Mouse (Mus musculus): ENCODE measurements at regions not wholly inside any gene's neighbourhood (a gene's known extent, or its start where the extent isn't known, plus 50 kb on each side); places are given as distances from the start of the nearest gene placed in this dataset.

DNA sequence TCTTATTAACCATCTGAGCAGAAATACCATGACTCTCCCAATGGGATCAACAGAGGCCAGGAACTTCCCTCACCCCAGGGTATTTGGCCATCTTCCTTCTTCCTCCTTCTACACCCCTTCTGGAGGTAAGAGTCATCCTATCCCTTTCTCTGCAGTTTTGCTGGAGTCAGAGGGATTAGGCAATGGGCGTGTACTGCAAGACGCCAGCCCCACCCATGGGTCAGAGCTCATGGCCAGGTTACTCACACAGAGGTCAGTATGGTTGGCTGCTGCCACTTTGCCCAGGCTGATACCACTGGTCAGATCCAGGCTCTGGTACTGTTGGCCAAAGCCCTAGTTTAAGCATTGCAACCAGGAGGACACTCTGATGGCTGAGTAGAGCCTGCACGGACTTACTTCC lies 157.3 kb upstream of the Nrip1 start:
- H3K9me3 ChIP-seq (ENCODE audit: control insufficient read depth, low read length), result no peaks in the 10 kb centered on the region
- ATAC-seq (ENCODE audit: insufficient number of reproducible peaks, insufficient read depth, low FRiP score, low read depth), result no peak
- H3K4me3 ChIP-seq (ENCODE audit: control insufficient read depth in 1 of 2, insufficient read depth in 1 of 2, low read depth in 1 of 2, low read length in 2 of 2), result no peak overlapping the region
- H3K27ac ChIP-seq (replicated peaks in 1 of 2; ENCODE audit: control insufficient read depth in 1 of 2, insufficient read depth in 1 of 2, low read depth in 2 of 2, low read length in 2 of 2), result no peak overlapping the region
- H3K27me3 ChIP-seq (ENCODE audit: control insufficient read depth, insufficient read depth, low read length), result no peaks in the 10 kb centered on the region
- 94% methylated on average over 3 of the region's 3 CpGs for WGBS
- no peak overlapping the region for H3K9ac ChIP-seq (ENCODE audit: low read length)
- no peak overlapping the region for H3K4me2 ChIP-seq (ENCODE audit: low read length)
- H3K4me1 ChIP-seq (ENCODE audit: control insufficient read depth in 2 of 2, insufficient read depth in 2 of 2, low read length in 2 of 2), result peaks cover 0 to 3% of the 10 kb centered on the region in 2 experiments; a peak in 1 of 4 replicates
- no peaks in the 10 kb centered on the region for H3K36me3 ChIP-seq (ENCODE audit: control insufficient read depth, insufficient read depth, low read length)

DNA sequence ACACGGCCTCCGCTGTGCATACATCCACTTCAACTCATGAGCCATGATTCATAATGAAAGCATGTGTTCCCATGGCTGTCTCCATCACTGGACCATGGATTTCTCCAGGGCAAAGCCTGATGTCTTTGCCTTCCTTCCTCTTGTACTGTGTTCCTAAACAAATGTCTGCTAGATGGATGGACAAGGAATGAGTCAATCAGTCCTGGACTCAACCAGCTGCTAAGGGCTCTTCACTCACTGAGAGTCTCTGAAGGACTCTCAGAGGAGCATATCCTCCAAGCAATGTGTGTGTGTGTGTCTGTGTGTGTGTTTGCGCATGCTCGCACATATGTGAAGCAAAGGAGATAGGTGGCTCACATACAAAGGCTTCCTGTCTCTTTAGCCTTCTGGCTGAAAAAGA lies 156.0 kb upstream of the Nrip1 start:
- Histone ChIP-seq H3K9me3 (ENCODE audit: control insufficient read depth, low read length) (no peaks in the 10 kb centered on the region), H3K9ac (ENCODE audit: low read length) (no peak overlapping the region), H3K27me3 (ENCODE audit: control insufficient read depth, insufficient read depth, low read length) (no peaks in the 10 kb centered on the region), H3K4me1 (ENCODE audit: control insufficient read depth in 2 of 2, insufficient read depth in 2 of 2, low read length in 2 of 2) (peaks cover 5% of the 10 kb centered on the region in 2 experiments; a peak in 3 of 4 replicates), H3K4me3 (ENCODE audit: control insufficient read depth in 1 of 2, insufficient read depth in 1 of 2, low read depth in 1 of 2, low read length in 2 of 2) (no peak overlapping the region), H3K27ac (replicated peaks in 1 of 2; ENCODE audit: control insufficient read depth in 1 of 2, insufficient read depth in 1 of 2, low read depth in 2 of 2, low read length in 2 of 2) (no peak overlapping the region), H3K4me2 (ENCODE audit: low read length) (no peak overlapping the region), H3K36me3 (ENCODE audit: control insufficient read depth, insufficient read depth, low read length) (no peaks in the 10 kb centered on the region)
- no peak for ATAC-seq (ENCODE audit: insufficient number of reproducible peaks, insufficient read depth, low FRiP score, low read depth)
- WGBS, result 95% methylated on average over 4 of the region's 4 CpGs

DNA sequence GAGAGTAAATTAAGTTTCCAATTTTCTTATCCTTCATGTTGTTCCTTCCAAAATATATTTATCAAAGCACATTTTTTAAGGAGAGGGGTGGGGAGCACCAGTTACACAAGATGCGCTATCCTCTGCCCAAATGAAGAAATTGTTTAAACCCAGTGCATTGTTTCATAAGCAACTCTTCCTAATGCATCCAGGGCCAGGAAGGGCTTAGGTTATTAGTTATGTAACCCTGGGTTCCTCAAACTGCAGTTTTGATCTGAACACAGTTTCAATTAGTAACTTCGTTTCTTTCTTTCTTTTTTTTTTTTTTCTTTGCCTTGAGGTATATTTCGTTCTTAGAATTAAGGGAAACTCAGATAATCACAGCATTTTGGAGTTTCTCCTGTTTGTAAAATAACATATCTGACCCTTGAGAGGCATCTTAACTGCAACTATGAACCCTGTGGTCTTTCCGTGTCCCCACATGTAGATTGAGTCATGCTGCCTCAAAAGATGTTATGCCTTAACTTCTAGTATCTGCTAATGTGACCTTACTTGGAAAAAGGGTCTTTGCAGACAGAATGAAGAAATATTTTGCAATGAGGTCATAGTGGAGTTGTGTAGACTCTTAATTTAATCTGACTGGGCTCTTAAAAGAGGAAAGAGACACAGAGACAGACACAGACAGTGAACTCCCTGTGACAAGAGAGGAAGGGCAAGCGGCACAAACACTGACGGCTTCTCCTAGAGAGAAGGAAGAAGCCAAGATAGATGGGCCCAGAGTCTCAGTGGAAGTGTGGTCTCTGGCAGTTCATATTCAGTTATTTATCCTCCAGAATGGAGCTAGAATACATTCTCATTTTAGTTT lies 153.7 kb upstream of the Nrip1 start:
- no peaks in the 10 kb centered on the region for H3K36me3 ChIP-seq (ENCODE audit: control insufficient read depth, insufficient read depth, low read length)
- H3K27me3 ChIP-seq (ENCODE audit: control insufficient read depth, insufficient read depth, low read length), result no peaks in the 10 kb centered on the region
- H3K4me3 ChIP-seq (ENCODE audit: control insufficient read depth in 1 of 2, insufficient read depth in 1 of 2, low read depth in 1 of 2, low read length in 2 of 2), result no peak overlapping the region
- H3K9me3 ChIP-seq (ENCODE audit: control insufficient read depth, low read length), result no peaks in the 10 kb centered on the region
- WGBS, result 75% methylated on average over 6 of the region's 6 CpGs
- no peak overlapping the region for H3K9ac ChIP-seq (ENCODE audit: low read length)
- ATAC-seq (ENCODE audit: insufficient number of reproducible peaks, insufficient read depth, low FRiP score, low read depth), result no peak
- H3K4me1 ChIP-seq (ENCODE audit: control insufficient read depth in 2 of 2, insufficient read depth in 2 of 2, low read length in 2 of 2), result peaks cover 5% of the 10 kb centered on the region in 2 experiments; a peak in 3 of 4 replicates
- no peak overlapping the region for H3K27ac ChIP-seq (replicated peaks in 1 of 2; ENCODE audit: control insufficient read depth in 1 of 2, insufficient read depth in 1 of 2, low read depth in 2 of 2, low read length in 2 of 2)
- no peak overlapping the region for H3K4me2 ChIP-seq (ENCODE audit: low read length)

DNA sequence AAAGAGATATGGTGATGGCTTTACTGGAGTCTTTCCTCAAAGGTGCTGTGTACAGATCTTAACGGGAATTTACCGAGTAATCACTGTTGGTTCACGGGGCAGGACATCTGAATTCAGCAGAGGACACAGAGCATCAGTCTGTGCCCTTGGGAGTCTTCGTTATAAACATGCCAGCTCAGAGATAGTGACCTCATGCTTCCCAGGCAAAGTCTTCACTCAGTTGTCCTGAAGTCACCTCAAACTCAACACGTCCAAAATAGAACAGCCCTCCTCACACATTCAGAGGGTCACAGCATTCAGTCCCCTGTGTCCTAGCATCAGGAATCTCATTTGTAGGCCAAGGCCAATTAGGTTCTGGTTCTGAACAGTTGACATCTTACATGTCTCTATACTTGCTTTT lies 151.9 kb upstream of the Nrip1 start:
- no peak overlapping the region for H3K27ac ChIP-seq (replicated peaks in 1 of 2; ENCODE audit: control insufficient read depth in 1 of 2, insufficient read depth in 1 of 2, low read depth in 2 of 2, low read length in 2 of 2)
- WGBS, result 57% methylated on average over 5 of the region's 5 CpGs
- H3K9me3 ChIP-seq (ENCODE audit: control insufficient read depth, low read length), result no peaks in the 10 kb centered on the region

DNA sequence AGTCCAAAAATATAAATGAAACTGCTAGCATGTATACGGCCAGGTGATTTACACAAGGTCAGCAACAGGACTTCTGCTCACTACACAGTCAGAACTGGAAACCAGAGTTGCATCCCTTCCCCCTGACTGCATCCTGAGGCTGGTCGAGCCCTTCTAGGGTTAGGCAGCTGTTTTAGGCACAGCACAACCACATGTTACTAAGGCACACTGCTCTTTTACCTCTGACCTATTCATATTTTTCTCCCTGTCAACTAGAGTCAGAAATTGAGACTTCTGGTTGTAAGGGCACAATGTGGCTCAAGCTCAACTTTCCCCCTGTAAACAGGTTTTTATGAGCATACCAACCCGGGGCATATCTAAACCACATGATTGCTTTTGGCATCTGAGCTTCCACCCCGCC lies 151.3 kb upstream of the Nrip1 start:
- Histone ChIP-seq H3K4me1 (ENCODE audit: control insufficient read depth in 2 of 2, insufficient read depth in 2 of 2, low read length in 2 of 2) (peaks cover 4 to 5% of the 10 kb centered on the region in 2 experiments; a peak in 3 of 4 replicates), H3K27me3 (ENCODE audit: control insufficient read depth, insufficient read depth, low read length) (no peaks in the 10 kb centered on the region), H3K4me2 (ENCODE audit: low read length) (no peak overlapping the region), H3K9ac (ENCODE audit: low read length) (no peak overlapping the region), H3K27ac (replicated peaks in 1 of 2; ENCODE audit: control insufficient read depth in 1 of 2, insufficient read depth in 1 of 2, low read depth in 2 of 2, low read length in 2 of 2) (no peak overlapping the region), H3K9me3 (ENCODE audit: control insufficient read depth, low read length) (no peaks in the 10 kb centered on the region), H3K4me3 (ENCODE audit: control insufficient read depth in 1 of 2, insufficient read depth in 1 of 2, low read depth in 1 of 2, low read length in 2 of 2) (no peak overlapping the region), H3K36me3 (ENCODE audit: control insufficient read depth, insufficient read depth, low read length) (no peaks in the 10 kb centered on the region)
- 69% methylated on average over 4 of the region's 4 CpGs for WGBS
- ATAC-seq (ENCODE audit: insufficient number of reproducible peaks, insufficient read depth, low FRiP score, low read depth), result no peak

More for the DNA sequence above, 151.9 kb upstream of the Nrip1 start:
- Histone ChIP-seq H3K4me3 (ENCODE audit: control insufficient read depth in 1 of 2, insufficient read depth in 1 of 2, low read depth in 1 of 2, low read length in 2 of 2) (no peak overlapping the region), H3K9ac (ENCODE audit: low read length) (no peak overlapping the region), H3K4me1 (ENCODE audit: control insufficient read depth in 2 of 2, insufficient read depth in 2 of 2, low read length in 2 of 2) (peaks cover 3 to 5% of the 10 kb centered on the region in 2 experiments; a peak in 2 of 4 replicates), H3K27me3 (ENCODE audit: control insufficient read depth, insufficient read depth, low read length) (no peaks in the 10 kb centered on the region), H3K4me2 (ENCODE audit: low read length) (no peak overlapping the region), H3K36me3 (ENCODE audit: control insufficient read depth, insufficient read depth, low read length) (no peaks in the 10 kb centered on the region)
- ATAC-seq (ENCODE audit: insufficient number of reproducible peaks, insufficient read depth, low FRiP score, low read depth), result no peak

DNA sequence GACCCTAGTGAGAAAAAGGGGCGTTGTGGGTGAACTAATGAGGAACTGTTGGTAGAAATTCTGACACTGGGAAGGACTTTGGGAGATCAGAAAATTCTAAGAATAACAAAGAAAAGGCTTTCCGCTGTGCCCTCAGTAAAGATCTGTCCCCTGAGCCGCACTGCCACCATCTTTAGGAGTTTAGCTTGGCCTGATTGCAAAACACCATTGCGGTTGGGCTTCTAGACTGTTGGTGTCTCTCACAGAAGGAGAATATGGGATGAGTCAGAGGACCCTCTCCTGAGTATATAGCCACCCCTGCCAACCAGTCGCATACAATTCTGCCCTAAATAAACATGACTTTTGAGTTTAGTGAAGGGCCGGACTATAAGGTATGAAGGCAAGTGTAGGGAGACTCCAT lies 147.5 kb upstream of the Nrip1 start:
- Histone ChIP-seq H3K9ac (ENCODE audit: low read length) (no peak overlapping the region), H3K9me3 (ENCODE audit: control insufficient read depth, low read length) (no peaks in the 10 kb centered on the region), H3K27ac (replicated peaks in 1 of 2; ENCODE audit: control insufficient read depth in 1 of 2, insufficient read depth in 1 of 2, low read depth in 2 of 2, low read length in 2 of 2) (no peak overlapping the region), H3K27me3 (ENCODE audit: control insufficient read depth, insufficient read depth, low read length) (no peaks in the 10 kb centered on the region), H3K36me3 (ENCODE audit: control insufficient read depth, insufficient read depth, low read length) (no peaks in the 10 kb centered on the region), H3K4me2 (ENCODE audit: low read length) (no peak overlapping the region), H3K4me1 (ENCODE audit: control insufficient read depth in 2 of 2, insufficient read depth in 2 of 2, low read length in 2 of 2) (peaks cover 5% of the 10 kb centered on the region in 2 experiments; a peak in 3 of 4 replicates), H3K4me3 (ENCODE audit: control insufficient read depth in 1 of 2, insufficient read depth in 1 of 2, low read depth in 1 of 2, low read length in 2 of 2) (no peak overlapping the region)
- no peak for ATAC-seq (ENCODE audit: insufficient number of reproducible peaks, insufficient read depth, low FRiP score, low read depth)
- 92% methylated on average over 6 of the region's 6 CpGs for WGBS

DNA sequence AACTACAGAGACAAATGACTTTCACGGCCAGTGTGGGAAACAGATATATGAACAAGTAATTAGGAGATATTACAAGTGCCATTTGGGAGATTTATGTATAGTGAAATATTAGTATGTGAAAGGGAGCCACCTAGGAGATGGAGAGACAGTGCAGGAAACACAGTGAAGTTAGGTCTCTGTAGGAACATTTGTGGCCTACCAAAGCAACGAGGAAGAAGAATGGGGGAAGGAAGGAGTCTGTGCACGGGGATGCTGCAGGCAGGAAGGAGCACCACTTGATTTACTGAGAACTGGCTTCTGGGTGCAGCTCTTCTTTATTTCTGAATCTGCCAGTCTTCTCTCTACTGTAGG lies 147.0 kb upstream of the Nrip1 start:
- H3K9ac ChIP-seq (ENCODE audit: low read length), result no peak overlapping the region
- no peak overlapping the region for H3K4me2 ChIP-seq (ENCODE audit: low read length)
- peaks cover 3 to 4% of the 10 kb centered on the region in 2 experiments; a peak in 3 of 4 replicates for H3K4me1 ChIP-seq (ENCODE audit: control insufficient read depth in 2 of 2, insufficient read depth in 2 of 2, low read length in 2 of 2)
- no peak overlapping the region for H3K27ac ChIP-seq (replicated peaks in 1 of 2; ENCODE audit: control insufficient read depth in 1 of 2, insufficient read depth in 1 of 2, low read depth in 2 of 2, low read length in 2 of 2)
- no peak for ATAC-seq (ENCODE audit: insufficient number of reproducible peaks, insufficient read depth, low FRiP score, low read depth)
- no peak overlapping the region for H3K4me3 ChIP-seq (ENCODE audit: control insufficient read depth in 1 of 2, insufficient read depth in 1 of 2, low read depth in 1 of 2, low read length in 2 of 2)
- no peaks in the 10 kb centered on the region for H3K9me3 ChIP-seq (ENCODE audit: control insufficient read depth, low read length)
- no peaks in the 10 kb centered on the region for H3K27me3 ChIP-seq (ENCODE audit: control insufficient read depth, insufficient read depth, low read length)
- 76% methylated on average over 3 of the region's 3 CpGs for WGBS
- no peaks in the 10 kb centered on the region for H3K36me3 ChIP-seq (ENCODE audit: control insufficient read depth, insufficient read depth, low read length)

Measured in heart, embryonic 14.5 days (tissue).